Mouse (Mus musculus) skeletal muscle tissue, adult 2 months (tissue): ENCODE measurements around the gene Sgtb.

Experiments
- DNase-seq: peaks from one replicate; pipeline ENCODE4 v3.0.0-alpha.2; 2012; ENCODE audit warnings: low read depth, low spot score

The Sgtb gene

DNA sequence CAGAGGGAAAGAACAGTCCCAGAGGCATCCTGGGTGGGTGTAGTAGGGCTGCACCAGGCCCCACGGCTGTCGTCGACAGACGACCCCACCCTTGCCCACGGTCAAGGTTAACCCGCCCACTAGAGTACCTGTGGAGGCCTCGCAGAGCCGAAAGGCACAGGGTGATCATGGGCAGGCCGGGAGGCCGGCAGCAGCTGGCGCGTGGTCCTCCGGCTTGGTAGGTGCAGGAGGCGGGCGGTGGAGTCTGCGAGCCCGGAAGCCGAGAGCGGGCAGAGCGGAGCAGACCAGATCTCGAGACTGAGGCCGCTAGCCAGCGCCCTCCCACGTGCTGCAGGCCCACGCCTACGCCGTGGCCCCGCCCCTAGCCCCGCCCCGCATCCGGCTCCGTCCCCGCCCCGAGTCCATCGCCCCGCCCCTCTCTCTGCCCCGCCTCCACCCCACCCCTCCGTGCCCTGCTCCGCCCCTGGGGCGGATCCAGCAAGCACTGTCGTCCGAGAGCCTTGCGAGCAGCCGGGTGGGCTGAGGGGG lies at the start of gene Sgtb, which contains the start of gene Nln:
Gene Sgtb, plus strand, starts transcription at position 454 of the 528 bp plus-strand sequence.
Gene Nln, minus strand, starts transcription at position 327 of the 528 bp plus-strand sequence.
- DNase-seq = peak; percentile 88

DNA sequence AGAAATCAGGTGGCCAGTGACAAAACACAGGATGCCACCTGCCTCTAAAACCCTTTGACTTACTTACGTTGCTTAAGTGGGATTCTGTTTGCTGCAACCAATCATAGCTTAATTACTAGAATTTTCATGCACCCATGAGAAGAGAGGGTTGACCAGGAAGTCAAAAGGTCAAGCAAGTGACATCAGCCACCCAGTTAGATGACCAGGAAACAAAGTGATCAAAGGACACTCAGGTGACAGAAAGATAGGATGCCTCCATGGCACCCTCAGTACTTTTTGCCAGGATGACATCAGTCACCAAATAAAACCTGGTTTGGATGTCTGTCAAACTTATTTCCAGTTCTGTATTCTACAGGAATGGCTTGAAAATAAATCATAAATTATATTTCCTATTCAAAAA lies 49.3 kb upstream of the Sgtb start:
- no peak for DNase-seq

DNA sequence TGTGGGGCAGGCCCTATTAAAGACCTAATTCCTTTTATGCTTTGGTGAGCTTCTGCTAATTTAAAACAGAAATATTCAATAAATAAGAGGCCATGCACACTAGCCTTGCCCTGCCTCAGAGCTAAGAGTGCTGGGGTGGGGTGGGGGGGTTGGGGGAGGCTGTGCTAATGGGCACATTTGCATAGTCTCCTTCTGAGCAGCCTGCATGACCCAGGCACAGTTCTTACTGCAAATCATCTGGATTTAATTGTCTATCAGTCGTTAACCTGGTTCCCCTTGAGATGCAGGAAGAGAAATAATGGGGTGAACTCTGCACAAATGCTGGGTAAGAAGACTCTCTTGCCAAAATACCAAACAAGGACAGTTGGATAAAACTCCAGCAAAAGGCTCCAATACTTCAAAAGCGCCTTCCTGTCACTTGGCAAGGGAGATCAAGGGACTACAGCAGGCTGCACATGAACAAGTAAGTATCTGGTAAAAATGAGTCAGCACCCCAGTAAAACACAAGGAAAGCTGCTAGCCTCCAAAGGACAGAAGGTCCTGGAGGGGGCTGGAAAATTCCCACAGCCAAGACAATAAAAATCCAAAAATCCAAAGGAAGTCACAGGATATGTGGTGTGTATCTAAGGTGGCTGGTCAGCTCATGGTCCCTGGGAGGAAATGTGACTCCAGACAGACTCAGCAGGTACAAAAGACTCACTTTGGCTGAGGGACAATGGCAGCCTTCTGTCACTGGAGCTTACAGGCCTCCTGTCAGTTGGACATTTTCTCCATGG lies 47.4 kb upstream of the Sgtb start:
- DNase-seq = no peak

DNA sequence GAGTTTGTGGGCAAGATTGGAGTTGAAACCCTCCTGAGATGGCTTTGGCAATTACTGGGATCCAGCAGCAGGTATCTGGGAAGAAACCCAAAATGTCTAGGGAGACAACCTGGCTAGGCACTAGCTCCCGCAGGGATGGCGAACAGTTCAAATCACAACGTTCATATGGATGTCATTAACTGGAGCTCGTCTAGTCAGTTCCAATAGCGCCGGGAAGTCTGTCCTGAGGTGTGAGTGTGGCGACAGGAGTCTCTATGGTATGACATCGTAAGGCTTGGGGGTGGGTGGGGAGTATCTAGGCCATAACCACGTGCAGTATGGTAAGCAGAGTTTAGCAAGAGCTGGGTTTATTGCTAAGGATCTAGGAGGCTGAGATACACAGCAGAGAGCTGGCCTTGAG lies 46.5 kb upstream of the Sgtb start:
- no peak for DNase-seq

DNA sequence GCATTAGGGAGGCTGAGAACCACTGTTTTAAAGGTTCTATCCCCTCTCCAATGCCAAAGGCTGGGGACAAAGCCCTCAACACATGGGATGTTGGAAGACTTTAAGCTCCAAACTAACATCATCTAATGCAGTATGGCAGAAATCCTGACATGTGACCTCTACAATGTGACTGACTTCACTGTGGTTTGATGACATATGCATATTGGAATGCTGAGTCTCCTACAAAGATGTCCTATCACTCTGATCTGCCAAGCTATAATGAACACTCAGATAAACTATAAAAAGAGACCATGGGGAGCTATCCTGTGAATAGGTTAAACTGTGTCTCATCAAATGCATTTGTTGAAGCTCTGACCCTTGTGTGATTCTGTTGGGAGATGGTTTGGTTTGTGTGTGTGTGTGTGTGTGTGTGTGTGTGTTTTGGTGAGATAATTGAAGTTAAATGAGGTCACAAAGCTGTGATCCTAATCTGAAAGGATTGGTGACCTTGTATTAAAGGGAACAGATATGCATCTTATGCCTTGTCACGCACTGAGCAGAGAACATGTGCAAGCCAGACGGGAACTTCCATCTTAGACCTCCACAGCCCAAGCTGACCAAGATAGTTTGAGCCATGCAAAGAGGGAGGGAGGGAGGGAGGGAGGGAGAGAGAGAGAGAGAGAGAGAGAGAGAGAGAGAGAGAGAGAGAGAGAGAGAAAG lies 43.7 kb upstream of the Sgtb start:
- DNase-seq = no peak

DNA sequence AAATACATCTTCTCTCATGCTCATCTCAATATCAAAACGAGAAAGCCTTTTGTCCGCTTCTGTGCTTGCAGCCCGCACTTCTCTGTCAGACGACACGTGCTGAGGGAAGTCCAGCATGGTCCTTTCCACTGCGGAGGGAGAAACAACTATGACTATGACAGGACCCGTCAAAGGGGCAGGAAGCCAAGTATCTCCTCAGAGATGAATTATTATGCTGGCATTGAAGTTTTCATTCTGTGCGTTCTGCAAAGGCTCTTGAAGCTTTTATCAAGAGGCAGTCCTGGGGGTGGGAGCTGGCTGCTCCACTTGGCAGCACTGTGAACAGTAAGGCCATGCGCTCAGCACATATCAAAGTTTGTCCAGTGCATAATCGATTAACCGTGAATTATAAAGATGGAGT lies 40.3 kb upstream of the Sgtb start:
- DNase-seq = no peak

DNA sequence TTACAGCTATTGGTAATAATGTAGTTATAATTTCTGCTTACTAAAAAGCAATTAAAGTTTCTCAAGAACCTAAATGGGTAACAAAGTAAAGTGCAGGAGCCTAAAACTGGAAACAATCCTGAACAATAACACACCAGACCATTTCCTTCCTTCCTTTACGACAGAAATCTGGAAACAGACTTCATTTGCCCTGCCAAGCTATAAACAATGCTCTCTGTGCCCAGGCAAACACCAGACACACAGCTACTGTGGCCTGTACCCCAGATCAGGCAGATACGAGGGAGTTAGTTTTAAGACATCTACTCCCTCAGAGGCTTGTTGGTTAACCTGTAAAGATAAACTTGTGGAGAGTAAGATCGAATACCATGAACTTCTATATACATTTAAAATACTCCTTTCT lies 38.8 kb upstream of the Sgtb start:
- no peak for DNase-seq

DNA sequence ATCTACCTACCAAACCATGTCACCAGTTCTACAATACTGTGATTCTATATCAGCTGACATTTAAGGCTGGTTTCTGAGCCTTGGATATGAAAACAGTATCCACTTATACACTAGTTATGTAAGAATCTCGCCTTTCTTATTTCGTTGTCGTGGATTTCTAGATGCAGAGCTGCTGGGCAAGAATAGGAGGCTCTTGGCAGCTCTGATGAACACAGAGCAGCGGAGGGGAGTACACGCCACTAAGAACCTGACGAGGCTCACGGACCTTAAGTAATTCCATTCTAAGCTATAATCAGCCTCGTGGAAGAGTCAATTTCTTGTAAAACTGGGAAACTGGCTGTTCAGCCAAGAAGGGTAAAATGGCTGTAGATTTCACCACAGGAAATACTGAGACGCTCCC lies 37.2 kb upstream of the Sgtb start:
- no peak for DNase-seq

DNA sequence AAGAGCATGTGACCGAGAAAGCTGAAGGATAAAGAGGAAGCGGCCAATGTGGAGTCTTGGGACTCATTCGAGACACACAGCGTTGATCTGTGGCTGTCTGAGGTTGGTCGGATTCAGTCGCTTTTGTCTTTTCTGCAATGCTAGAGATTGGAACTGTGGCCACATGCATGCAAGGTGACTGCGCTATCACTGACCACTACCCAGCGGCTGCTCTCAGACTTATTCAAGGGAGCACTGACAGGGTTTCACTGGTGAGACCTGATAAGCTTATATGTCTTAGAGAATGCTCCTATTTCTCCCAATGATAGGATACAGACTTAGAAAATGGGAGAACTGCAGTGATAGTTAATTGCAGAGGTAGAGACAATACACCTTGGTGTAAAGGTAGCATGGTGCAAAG lies 35.3 kb upstream of the Sgtb start:
- DNase-seq = no peak

DNA sequence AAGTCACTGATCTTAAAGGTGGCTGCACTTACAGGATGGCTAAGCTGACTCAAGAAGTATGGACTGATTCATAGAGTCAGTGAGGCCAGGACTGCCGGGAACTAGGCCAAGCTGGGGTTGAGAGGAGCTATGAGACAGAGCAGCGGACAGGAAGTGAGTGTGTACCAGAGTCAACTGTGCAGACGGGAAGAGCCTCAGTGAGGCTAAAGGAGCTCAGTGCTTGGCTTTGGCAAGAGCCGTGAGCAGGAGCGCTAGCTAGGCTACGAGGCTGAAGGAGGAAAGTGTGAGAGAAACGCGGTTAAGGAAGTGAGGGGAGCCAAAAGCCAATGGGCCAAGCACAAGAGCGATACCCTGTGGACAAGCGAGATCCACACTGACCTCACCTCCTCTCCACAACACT lies 34.8 kb upstream of the Sgtb start:
- DNase-seq = peak; percentile 32

DNA sequence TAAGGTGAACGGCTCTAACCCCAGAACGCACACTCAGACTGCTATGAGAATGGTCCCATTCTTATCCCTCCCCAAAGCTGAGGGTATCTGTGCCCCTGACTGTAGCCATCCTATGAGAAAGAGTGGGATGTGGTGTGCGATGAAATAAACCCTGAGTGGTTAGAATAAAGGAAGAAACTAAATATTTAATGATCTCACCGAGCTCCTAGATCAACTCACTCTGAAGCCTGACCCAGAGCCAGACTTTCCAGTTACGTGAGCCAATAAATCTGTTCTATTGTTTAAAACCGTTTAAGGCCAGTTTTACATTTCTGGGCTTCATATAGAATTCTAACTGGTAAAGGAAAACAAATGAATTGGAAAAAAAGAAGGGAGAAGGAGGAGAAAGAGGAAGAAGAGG lies 32.5 kb upstream of the Sgtb start:
- no peak for DNase-seq

DNA sequence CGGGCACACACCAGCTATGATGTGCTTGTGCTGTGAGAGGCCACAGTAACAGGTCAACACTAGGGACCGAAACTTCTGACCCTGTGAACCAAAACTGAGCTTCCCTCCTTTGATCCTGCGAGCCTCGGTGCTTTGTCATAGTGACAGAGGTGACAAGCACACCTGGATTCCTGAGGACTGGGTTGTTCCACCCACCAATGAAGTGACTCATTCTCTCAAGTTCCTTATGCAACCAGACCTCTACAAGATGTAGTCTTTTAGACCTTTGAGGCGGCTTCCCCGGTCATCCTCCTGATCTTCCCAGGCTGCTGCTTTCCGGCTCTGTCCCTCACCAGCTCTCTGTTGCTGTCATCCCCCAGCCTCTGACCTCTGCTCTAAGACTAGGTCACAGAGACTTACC lies 27.0 kb upstream of the Sgtb start:
- no peak for DNase-seq

DNA sequence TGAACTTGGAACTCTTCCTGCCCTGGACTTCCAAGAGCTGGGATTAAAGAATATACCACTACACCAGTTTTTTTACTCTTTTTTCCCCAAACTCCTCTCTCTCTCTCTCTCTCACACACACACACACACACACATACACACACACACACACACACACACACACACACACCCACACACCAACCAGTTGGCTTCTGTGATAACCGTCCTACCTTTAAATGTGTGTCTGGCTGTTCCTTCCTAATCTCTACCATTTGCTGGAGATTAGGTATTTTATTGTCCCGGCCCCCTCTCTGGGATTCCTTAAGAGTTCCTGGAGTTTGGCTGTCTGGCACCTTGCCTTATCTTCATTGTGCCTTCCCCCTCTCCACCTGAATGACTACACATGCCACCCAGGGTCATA lies 24.9 kb upstream of the Sgtb start:
- no peak for DNase-seq

DNA sequence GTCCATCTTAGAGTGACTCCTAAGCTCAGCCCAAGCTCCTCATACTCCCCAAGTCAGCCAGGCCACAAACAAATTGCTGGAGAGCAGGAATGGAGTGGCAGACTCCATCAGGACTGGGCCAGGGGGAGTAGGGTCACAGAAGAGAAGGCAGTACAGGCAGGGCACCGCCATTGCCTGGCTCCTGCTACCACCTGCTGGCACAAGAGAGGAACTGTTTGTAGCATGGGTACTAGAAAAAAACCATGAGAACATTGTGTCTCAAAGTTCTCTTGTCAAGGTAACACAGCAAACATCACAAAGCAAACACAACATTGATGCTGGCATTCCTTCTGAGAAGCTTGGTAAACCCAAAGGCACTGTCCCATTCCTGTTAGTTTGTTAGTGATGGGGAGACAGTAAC lies 20.2 kb upstream of the Sgtb start:
- DNase-seq = peak; percentile 18

DNA sequence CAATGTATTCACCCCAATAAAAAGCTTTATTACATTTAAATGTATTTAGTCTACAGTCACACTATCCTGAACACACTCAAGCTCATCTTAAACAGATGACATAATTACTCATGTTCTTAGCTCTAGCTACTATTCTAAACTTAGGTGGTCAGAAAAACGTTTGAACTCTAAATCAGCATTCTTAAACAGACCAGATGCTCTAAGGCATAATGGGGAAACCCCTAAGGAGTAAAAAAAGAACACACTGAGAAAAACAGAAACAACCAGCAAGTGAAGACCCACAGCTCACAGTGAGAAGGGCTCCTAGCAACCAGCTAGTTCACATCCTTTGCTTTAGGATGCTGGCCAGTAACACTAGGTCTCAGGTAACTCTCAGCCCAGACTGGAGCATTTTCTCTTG lies 17.8 kb upstream of the Sgtb start:
- no peak for DNase-seq

DNA sequence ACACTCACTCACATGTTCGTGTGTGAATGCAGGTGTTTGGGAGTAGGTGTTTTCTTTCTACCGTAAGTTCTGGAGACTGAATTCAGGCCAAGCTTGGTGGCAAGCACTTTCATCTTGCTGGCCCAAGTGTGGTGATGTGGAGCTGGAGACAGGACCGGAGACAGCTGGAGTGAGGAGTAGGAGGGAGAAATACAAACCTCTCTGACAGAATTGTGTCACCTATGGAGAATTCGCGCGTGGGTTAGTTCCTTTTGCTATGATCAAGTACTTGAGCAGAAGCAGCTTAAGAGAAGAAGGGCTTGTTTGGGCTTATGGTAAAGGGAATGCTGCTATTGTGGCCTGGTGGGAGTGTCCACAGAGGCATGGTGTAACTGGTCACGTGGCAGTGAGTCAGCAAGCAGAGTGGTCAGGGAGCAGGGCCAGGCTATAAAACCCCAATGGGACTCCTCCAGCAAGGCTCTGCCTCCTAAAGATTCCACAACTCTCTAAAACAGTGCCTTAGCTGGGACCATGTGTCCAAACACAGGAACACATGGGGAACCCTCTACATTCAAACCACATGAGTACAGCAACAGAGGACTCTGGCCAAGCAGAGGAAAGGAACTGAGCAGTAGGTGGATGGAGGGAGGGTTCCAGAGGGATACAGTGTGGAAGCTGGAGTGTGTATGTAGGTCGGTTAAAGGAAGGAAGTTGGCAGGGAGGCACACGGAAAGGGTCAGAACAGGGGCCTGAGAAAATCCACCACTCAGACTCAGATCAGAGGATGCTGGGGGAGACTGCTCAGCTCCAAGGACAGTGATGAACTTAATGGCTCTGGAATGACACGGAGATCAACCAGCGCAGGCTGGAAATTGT lies 14.8 kb upstream of the Sgtb start:
- DNase-seq = peak; percentile 18

DNA sequence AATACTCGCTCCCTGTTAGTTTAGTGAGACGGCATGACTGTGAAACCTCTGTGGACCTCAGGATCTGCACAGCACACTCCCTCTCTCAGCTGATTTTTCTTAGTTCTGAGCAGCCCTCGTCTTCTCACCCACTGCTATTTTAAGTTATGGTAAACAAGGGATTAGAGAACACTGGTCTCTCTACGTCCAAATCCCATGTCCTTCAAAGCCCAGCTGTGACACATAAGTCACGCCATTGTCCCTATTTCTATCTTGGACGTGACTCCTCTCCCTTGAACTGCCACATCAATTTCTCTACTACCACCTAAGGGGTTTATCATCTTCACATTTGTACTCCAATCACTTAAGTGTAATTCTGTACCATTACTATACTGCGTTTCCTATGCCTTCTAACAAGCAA lies 13.6 kb upstream of the Sgtb start:
- no peak for DNase-seq

DNA sequence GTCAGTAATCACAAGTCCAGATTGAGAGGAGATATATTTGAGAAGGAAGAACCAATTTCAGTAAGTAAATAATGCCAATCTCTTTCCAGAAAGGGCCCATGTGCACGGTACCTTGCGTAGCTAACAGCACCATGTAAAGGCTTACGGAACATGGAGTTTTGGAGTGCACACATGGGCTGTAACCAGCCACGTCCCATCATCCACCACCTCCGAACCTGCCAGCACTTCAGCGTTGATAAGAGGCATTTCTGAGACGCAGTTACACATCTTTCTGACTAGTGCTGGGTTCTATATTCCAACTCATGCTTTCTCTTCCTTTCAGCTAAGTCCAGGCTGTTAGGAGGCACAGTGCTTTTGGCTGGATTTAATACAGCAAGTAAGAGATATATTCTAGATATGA lies 12.4 kb upstream of the Sgtb start:
- DNase-seq = no peak

DNA sequence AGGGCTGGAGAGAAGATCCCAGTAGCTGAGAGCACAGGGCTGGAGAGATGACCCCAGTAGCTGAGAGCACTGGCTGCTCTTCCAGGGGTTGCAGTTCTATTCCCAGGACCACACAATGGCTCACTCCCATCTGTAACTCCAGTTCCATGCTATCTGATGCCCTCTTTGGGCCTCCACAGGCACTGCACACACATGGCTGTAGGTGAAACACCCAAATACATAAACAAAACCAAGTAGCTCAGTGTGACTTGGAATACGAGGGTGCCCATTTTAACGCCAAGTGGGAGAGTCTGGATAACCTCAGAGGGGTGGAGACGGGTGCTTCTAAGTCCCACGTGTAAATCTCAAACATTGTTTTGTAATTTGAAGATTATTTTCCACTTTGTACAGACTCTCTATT lies 9.1 kb upstream of the Sgtb start:
- DNase-seq = no peak

DNA sequence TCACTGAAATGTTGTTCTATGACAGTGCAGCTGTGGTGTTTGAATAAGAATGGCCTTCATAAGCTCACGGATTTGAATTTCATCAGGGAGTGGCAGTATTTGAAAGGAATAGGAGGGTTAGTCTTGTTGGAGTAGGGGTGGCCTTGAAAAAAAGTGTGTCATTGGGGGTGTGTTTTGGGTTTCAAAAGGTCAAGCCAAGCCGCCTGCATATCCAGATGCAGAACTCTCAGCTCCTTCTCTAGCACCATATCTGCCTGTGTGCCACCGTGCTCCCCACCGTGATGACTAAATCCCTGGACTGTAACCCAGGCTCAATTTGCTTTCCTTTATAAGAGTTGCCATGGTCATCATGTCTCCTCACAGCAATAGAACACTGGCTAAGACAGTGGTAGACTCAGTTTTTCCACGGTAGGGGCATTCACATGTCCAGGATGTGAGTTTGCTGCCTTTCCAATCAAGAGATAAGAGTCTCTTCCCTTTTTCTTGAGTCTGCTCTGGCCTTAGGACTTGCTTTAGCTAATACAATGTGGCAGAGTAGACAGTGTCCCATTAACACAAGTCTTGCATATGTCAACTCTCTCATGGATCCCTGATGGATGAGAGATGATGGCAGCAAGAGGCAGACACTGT lies 7.8 kb upstream of the Sgtb start:
- DNase-seq = no peak

DNA sequence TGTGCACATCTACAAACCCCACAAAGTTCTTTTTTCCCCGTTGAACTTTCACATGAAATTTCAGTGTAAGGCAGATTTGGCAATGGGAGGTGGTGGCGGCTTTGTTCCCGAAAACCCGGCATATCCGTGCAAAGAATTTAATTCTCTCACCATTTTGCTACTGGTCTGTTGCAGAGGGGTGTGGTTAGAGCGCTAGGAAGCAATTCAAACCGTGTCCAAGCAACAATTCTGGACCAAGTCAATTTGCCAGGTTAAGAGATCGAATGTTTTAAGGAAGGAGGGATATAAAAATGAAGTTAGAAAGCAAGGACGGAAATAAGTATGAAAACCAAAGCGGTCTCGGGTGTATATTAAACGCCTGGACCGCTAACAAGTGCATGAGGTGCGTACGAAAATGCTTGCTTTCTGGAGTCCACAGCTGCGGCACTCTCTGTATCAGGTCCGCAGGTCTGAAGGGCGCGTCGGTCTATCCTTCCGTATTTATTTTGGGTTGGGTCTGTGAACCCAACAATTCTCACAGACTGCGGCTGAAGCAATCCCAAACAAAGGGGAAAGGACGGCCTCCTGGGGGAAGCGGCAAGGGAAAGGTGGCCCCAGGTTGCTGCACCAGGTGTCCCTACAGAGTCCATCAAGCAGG lies 772 bp upstream of the Sgtb start:
- peak; percentile 12 for DNase-seq
